Mouse (Mus musculus) forebrain, postnatal 0 days (tissue): Measurements from ENCODE around the gene Stk26. TPM values are rescaled to one million over a fixed set of nuclear protein-coding genes. Genes with fewer than 3 reads are reported as not detected.
A peak's percentile ranks its signal among the peaks of the same experiment; 100 is the strongest.

ENCODE experiments used
- ATAC-seq: fragments of 200-750 bp; cut with Nextera tagmentation; 2 replicates; pipeline ENCODE4 v1.8.0; 2017; ENCODE audit warnings: mild to moderate bottlenecking, moderate library complexity
- DNase-seq: peaks from one replicate; pipeline ENCODE4 v3.0.0-alpha.2; 2015
- H3K27ac ChIP-seq: fragments of 300-500 bp; sonication (generic); 2 replicates; pipeline ENCODE4 v1.5.1; 2014; ENCODE audit warnings: low read depth, mild to moderate bottlenecking, antibody characterized with exemption, low read length, moderate library complexity, mixed read lengths
- H3K27me3 ChIP-seq: fragments of 300-500 bp; sonication (generic); 2 replicates; pipeline ENCODE4 v1.6.1; 2014; ENCODE audit warnings: mild to moderate bottlenecking, low read length, mixed read lengths; ENCODE audit not compliant: insufficient read depth
- H3K36me3 ChIP-seq: fragments of 300-500 bp; sonication (generic); 2 replicates; pipeline ENCODE4 v1.6.1; 2014; ENCODE audit warnings: mild to moderate bottlenecking, moderate library complexity; ENCODE audit not compliant: insufficient read depth
- H3K4me1 ChIP-seq: fragments of 300-500 bp; sonication (generic); 2 replicates; pipeline ENCODE4 v1.6.1; 2014; ENCODE audit warnings: antibody characterized with exemption; ENCODE audit not compliant: insufficient read depth
- H3K4me2 ChIP-seq: fragments of 300-500 bp; sonication (generic); 2 replicates; pipeline ENCODE4 v1.6.1; 2014; ENCODE audit warnings: low read depth, mild to moderate bottlenecking, moderate library complexity
- H3K4me3 ChIP-seq: fragments of 300-500 bp; sonication (generic); 2 replicates; pipeline ENCODE4 v1.5.1; 2014; ENCODE audit warnings: low read depth, low read length, mixed read lengths
- H3K9ac ChIP-seq: fragments of 300-500 bp; sonication (generic); 2 replicates; pipeline ENCODE4 v1.6.1; 2014; ENCODE audit warnings: mild to moderate bottlenecking
- H3K9me3 ChIP-seq: fragments of 300-500 bp; sonication (generic); 2 replicates; pipeline ENCODE4 v1.6.1; 2016; ENCODE audit warnings: low read length
- CTCF ChIP-seq: sonication (generic); IDR thresholded peaks from 2 replicates; pipeline ENCODE4 v1.5.1; 2016; ENCODE audit warnings: antibody characterized with exemption, control low read depth, low read depth
- WGBS: fragments of 180-500 bp; shearing (Covaris S2); extraction: QIAGEN DNeasy Blood & Tissue Kit; methylation state at CpG from one replicate; pipeline ENCODE4 v1.1.7; 2014; 5-methylcytosine and 5-hydroxymethylcytosine counted together
- polyA plus RNA-seq: library from polyadenylated mRNA; unstranded; fragments of >200 nt; fragmentation: Nextera tagmentation; extraction: Ambion mirVana; gene quantifications from 2 replicates; pipeline ENCODE4 v1.2.1, GENCODE M21; 2015
- total RNA-seq: library from RNA; depleted of rRNA; stranded (reverse); fragments of >200 nt; gene quantifications from 2 replicates; pipeline ENCODE4 v1.2.3, GENCODE M21; 2014

Gene Stk26
- total and polyA plus RNA-seq, 2 experiments from 2014 or later = 1.7 to 3.2 TPM

DNA sequence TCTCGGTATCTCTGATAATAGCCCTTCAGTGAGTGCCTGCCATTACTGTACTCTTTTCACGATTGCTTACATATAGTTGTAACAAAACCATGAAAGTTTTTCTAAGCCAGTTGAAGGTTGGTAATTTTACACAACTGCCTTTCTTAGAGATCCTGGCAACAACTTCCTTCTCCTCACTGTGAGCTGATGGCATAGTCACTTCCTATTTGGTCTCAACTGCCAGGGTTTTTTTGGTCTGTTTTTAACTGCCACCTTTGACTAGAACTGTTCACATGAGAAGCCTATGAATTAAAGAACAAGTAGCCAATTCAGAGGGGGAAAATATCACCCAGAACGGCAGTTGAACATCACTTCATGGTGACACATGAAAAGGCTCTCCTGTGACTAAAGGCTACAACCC is 5.3 kb upstream of the Stk26 start:
- no peak for ATAC-seq
- no peak for TF ChIP-seq CTCF
- Histone ChIP-seq H3K27me3 (no peaks in the 10 kb centered on the region), H3K9ac (no peak overlapping the region), H3K27ac (no peak overlapping the region), H3K4me1 (no peaks in the 10 kb centered on the region), H3K4me2 (no peak overlapping the region), H3K9me3 (no peaks in the 10 kb centered on the region), H3K4me3 (no peak overlapping the region), H3K36me3 (no peaks in the 10 kb centered on the region)
- no peak for DNase-seq
- WGBS = 68% methylated on average over 3 of the region's 3 CpGs

DNA sequence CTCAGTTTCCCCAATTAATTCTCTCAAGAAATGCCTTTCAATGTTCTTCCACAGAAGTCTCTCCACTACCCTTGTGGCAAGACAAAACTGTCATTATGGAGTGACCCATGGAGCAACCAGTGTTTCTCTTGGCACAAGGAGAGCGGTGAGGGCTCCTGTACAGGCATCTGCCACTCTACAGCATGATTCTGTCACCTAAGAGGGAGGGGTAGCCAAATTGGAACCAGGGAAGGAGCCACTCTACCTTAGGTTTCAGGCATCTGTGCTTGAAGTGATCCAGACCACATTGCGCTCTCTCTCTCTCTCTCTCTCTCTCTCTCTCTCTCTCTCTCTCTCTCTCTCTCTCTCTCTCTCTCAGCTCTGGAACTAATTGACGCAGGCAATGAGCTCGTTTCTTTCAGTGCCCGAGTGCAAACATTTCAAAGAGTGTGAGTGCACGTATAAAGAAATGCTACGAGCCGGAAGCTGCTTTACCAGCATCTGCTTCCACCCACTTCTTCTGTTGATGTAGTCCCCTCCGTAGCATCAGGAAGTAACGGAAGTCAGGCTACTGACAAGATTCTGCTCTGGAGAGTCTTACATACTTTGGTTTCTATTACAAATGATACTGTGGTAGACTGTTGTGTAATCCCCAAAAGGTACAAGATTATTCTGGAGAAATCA is 4.7 kb upstream of the Stk26 start:
- ATAC-seq (no peak), DNase-seq (no peak)
- H3K4me3 ChIP-seq = no peak overlapping the region
- no peaks in the 10 kb centered on the region for H3K36me3 ChIP-seq
- H3K9ac ChIP-seq = no peak overlapping the region
- H3K4me2 ChIP-seq = no peak overlapping the region
- WGBS = 67% methylated on average over 10 of the region's 10 CpGs
- no peaks in the 10 kb centered on the region for H3K27me3 ChIP-seq
- no peaks in the 10 kb centered on the region for H3K4me1 ChIP-seq
- no peaks in the 10 kb centered on the region for H3K9me3 ChIP-seq
- no peak for TF ChIP-seq CTCF
- H3K27ac ChIP-seq = no peak overlapping the region

DNA sequence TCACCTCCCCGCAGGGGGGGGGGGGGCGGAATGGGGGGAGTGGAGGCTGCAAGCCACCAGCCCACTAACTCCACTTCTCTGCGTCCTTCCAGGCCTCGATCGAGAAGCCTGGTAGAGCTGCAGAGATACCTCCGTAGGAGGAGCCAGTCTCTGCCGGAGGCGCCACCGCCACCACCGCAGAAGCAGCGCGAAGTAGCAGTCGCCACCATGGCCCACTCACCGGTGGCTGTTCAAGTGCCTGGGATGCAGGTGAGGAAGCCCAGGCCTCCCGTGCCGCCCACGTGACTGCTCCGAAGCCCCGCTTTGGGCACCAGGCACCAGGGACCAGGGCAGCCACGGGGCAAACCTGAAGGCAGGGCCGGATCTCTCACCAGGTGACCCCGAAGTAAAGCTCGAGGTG is 740 bp downstream of the Stk26 start:
- Histone ChIP-seq H3K4me1 (no peaks in the 10 kb centered on the region), H3K4me2 (peak overlapping the region; percentile 77), H3K27ac (no peak overlapping the region), H3K9ac (0 out of 2 replicates have a peak overlapping the region, but pooled peaks have one; percentile 18), H3K9me3 (no peaks in the 10 kb centered on the region), H3K4me3 (peak overlapping the region; percentile 41), H3K27me3 (no peaks in the 10 kb centered on the region), H3K36me3 (no peaks in the 10 kb centered on the region)
- no peak for TF ChIP-seq CTCF
- 22% methylated on average over 21 of the region's 23 CpGs for WGBS
- DNase-seq (no peak), ATAC-seq (peak; percentile 45; the same call in 1 of the 2 replicates)

DNA sequence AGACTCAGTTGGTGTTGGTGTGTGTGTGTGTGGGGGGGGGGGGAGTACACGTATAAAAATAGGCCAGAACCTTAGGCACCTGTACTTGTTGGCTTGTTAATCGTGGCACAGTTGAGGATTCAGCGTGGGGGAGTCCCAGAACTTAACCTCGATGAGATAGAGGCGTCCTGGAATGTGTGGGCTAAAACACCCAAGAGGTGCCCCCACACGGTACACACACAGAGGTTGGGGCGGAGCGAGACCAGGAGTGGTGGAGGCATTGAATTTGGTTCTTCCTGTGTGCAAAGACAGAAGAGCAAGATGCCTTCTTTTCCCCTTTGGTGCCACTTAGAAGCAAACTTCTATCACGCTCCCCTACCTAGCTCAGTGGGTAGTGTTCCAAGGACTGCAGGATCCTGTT is 1.2 kb downstream of the Stk26 start:
- no peak for TF ChIP-seq CTCF
- no peaks in the 10 kb centered on the region for H3K9me3 ChIP-seq
- no peaks in the 10 kb centered on the region for H3K36me3 ChIP-seq
- H3K4me3 ChIP-seq = peak overlapping the region; percentile 41; the same call in 1 of the 2 replicates
- no peak overlapping the region for H3K9ac ChIP-seq
- 49% methylated on average over 9 of the region's 9 CpGs for WGBS
- no peaks in the 10 kb centered on the region for H3K27me3 ChIP-seq
- no peaks in the 10 kb centered on the region for H3K4me1 ChIP-seq
- no peak for DNase-seq
- peak overlapping the region; percentile 77 for H3K4me2 ChIP-seq
- ATAC-seq = no peak
- H3K27ac ChIP-seq = no peak overlapping the region

GRCm38 (mm10) chrX:50850428-50851184 is 9.8 kb downstream of the Stk26 start:
- DNase-seq (no peak), ATAC-seq (no peak)
- Histone ChIP-seq H3K9me3 (no peaks in the 10 kb centered on the region), H3K4me1 (no peaks in the 10 kb centered on the region), H3K36me3 (no peaks in the 10 kb centered on the region), H3K4me3 (no peak overlapping the region), H3K9ac (no peak overlapping the region), H3K27ac (no peak overlapping the region), H3K4me2 (no peak overlapping the region), H3K27me3 (no peaks in the 10 kb centered on the region)
- WGBS = 92% methylated on average over 6 of the region's 6 CpGs
- TF ChIP-seq CTCF = no peak

DNA sequence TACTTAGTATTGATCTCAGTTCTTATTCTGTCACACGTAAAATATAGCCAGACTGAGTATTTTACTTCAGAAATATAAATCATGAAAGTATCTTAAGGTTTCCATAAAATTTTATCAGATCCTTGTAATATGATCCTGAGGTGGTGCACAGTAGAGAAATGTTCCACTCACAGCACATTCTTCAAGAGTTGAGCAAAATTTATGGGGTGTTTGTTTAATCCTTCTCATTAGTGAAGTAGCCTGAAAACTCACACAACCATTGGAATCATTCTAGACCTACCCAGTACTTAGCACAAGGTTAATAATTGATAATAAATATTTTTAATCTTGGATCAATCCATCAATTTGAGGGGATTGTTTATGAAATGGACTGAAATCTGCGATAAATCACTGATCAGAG is 22.9 kb downstream of the Stk26 start:
- H3K4me2 ChIP-seq = no peak overlapping the region
- ATAC-seq (no peak), DNase-seq (no peak)
- no peak for TF ChIP-seq CTCF
- no peaks in the 10 kb centered on the region for H3K9me3 ChIP-seq
- no peak overlapping the region for H3K4me3 ChIP-seq
- H3K4me1 ChIP-seq = no peaks in the 10 kb centered on the region
- H3K9ac ChIP-seq = no peak overlapping the region
- no peaks in the 10 kb centered on the region for H3K36me3 ChIP-seq
- WGBS = 76% methylated on average over 2 of the region's 2 CpGs
- no peak overlapping the region for H3K27ac ChIP-seq
- H3K27me3 ChIP-seq = no peaks in the 10 kb centered on the region

GRCm38 (mm10) chrX:50864734-50865133 is 23.9 kb downstream of the Stk26 start:
- H3K27me3 ChIP-seq = no peaks in the 10 kb centered on the region
- H3K4me1 ChIP-seq = no peaks in the 10 kb centered on the region
- H3K27ac ChIP-seq = no peak overlapping the region
- 76% methylated on average over 5 of the region's 5 CpGs for WGBS
- no peak for TF ChIP-seq CTCF
- DNase-seq = no peak
- H3K4me3 ChIP-seq = no peak overlapping the region
- no peak overlapping the region for H3K4me2 ChIP-seq
- ATAC-seq = no peak
- no peak overlapping the region for H3K9ac ChIP-seq
- no peaks in the 10 kb centered on the region for H3K36me3 ChIP-seq
- no peaks in the 10 kb centered on the region for H3K9me3 ChIP-seq
